Mouse (Mus musculus) spleen, embryonic (tissue): ENCODE results near the gene Cbx2.

ENCODE experiments used
- CTCF ChIA-PET: fragments of 350-600 bp; sonication (Branson Sonifier 250); formaldehyde crosslinking; loops from one replicate; lab custom pipeline; 2022; lab: Charles Lee

The Cbx2 gene

DNA sequence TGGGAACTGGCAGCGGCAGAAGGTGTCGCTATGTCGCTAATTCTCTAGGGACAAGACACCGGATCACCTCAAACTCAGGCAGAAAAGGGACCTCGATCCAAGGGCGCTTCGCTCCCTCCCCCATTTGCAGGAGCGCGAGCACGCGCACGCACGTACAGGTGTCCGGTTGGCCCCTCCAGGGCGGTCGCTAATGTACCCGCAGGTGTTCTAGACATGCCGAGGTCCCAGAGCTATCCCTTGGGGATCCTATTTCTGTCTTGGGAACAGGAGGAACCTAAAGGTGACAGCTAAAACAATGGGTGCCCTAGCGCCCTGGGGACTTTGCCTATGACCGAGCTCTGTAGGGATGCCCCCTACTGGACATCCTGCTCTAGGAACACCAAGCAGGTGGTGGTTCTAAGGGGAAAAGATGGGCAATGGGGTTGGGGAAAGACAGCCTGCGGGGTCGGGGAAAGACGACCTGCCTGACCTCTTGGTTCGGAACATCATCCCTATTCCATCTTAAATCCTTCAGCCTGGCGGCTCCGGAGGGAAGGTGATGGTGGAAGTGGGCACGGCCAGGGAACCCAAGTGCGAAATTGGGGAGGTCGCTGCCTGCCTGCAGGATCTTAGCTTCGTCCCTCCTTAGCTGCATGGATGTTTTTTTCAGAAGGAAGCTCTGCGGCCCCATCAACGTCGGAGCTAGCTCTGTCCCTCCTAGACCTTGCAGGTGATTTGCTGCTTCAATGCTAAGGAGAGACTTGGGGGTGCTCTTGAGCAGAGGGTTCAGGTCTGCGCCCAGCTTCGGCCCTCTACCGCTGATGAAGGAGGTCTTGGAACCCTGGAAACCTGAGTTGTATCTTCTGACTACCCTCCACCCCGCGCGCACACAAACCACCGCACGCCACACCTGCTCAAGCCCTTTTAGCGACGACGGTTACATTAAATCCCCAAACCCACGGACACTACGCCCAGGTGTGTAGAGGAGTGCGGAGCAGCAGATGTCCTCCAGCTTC is 31.9 kb downstream of the Cbx2 start:
- CTCF ChIA-PET, result interaction anchor here (0.6 to 1.3 kb wide), 8 partner anchors 9 to 78 kb away, joined by 3 to 16 read pairs (median 4); partner anchors contain the start of gene Cbx2

DNA sequence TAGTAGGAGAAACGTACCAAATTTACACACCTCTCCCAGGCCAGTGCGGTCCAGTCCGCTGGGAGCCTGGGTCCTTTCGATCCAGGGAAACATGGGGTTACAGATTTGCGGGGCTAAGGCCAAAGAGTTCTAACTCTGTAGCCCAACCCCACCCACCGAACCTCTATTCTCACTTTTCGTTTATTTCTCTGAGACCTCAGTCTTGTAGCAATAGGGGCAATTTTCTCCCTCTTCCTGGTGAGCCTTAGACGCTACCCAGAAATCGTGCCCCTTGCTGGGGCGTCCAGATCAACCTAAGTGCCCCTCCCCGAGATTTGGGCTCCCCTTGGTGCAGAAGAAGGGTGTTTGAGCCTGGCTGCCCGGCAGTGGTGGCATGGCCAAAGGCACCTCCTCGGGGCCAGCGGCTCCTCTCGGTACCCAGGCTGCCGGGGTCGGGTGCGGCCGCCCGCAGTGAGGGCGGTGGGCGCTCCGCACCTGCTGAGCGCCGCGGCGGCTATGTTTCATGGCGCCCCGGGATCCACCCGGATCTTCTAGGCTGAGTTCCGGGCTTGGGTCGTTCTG is 32.9 kb downstream of the Cbx2 start:
- CTCF ChIA-PET, result interaction anchor here (0.6 to 1.2 kb wide), 6 partner anchors 21 to 171 kb away, joined by 3 to 16 read pairs (median 3); no protein-coding TSS in a partner anchor

- CTCF ChIA-PET, result interaction anchor here (0.7 to 0.8 kb wide), 3 partner anchors 26 to 1874 kb away, joined by 3 to 4 read pairs (median 3); no protein-coding TSS in a partner anchor
Measured at GRCm38 (mm10) chr11:119056301-119057211, 33.8 kb downstream of the Cbx2 start.

DNA sequence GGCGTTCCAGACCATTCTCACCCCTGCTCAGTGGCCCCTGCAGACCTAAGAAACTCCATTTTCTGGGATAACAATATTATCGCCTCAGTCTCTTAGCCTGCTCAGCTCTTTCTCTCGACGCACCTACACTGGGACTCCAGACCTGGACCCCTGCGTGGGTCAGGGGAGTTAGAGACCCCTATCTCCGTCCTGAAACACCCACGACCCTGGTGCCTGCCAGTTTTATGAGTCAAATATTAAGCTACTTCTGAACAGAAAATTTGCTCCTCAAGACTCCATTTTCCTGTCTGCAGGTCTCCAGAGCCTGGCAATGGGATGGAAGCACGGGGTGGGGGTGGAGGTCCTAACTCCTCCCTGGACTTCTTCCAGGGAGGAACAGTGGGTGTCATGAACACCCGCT is 34.5 kb downstream of the Cbx2 start:
- CTCF ChIA-PET, result interaction anchor here (0.7 to 2.6 kb wide), 5 partner anchors 25 to 1874 kb away, joined by 3 to 7 read pairs (median 4); no protein-coding TSS in a partner anchor

- CTCF ChIA-PET, result interaction anchor here (0.7 to 2.6 kb wide), 2 partner anchors 24 to 36 kb away, joined by 3 to 7 read pairs; no protein-coding TSS in a partner anchor
Measured at GRCm38 (mm10) chr11:119058041-119058995, 35.6 kb downstream of the Cbx2 start.

- CTCF ChIA-PET, result interaction anchor here (2.6 kb wide), 1 partner anchor 23 kb away, joined by 7 read pairs; no protein-coding TSS in a partner anchor
Measured at GRCm38 (mm10) chr11:119059256-119059655, 36.5 kb downstream of the Cbx2 start.

- CTCF ChIA-PET, result interaction anchor here (0.7 kb wide), 1 partner anchor 25 kb away, joined by 5 read pairs; no protein-coding TSS in a partner anchor
Measured at GRCm38 (mm10) chr11:119066841-119067240, 44.1 kb downstream of the Cbx2 start.

DNA sequence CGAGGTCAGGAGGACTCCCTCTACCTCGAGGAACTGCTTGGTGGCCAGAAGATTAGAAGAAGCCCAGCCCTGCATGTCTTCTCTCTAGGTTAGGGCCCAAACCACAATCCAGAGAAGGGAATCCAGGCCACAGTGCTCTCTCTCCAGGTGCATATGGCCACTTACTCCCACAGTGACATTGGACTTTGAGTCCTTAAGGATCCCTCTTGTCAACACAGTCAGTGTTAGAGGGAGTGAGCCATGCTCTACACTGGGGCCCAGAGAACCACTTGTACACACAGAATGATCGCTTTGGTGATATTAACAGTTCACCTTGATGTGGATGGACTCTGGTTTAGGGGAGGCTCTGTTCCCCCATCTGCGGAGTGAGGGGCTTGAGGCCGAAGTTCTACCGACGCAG is 49.5 kb downstream of the Cbx2 start:
- CTCF ChIA-PET, result no interaction called here

DNA sequence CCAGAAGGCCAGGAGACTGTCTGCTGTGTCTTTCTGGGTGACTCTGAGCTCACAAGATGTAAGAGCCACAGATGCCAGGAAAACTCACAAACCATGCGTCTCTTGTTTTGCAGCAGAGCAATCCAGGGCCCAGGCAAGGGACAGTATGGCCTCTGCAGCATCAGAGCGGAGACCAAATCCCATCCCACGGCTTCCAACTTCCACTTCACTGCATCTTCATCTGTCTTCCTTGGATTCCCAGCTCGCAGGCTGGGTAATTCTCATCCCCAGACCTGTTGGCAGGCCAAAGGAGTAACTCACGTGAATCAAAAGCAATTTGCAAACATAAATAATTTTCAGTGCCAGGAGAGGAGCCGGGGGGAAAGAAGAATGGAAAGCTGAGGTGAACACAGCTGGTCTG is 50.2 kb downstream of the Cbx2 start:
- CTCF ChIA-PET, result no interaction called here

GRCm38 (mm10) chr11:119073876-119074433 is 51.2 kb downstream of the Cbx2 start:
- CTCF ChIA-PET, result no interaction called here

DNA sequence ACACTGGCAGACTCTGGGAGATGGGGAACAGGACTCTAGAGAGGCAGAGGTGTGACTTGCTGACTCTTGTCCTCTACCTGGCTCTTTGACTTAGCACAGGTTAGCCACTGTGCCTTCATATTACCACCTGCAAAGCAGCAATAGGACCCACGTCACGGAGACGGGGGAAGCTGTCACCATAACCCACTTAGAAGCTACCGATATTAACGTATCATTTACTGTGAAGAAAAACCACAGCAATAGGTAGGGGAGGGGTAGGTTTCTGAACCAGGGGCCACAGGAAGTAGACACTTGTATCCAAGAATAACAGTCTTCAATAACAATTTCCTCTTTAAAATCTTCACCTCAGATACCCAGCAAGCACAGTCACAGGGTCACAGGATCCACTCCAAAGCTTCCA is 53.0 kb downstream of the Cbx2 start:
- CTCF ChIA-PET, result interaction anchor here (1.2 kb wide), 1 partner anchor 27 kb away, joined by 3 read pairs; no protein-coding TSS in a partner anchor

DNA sequence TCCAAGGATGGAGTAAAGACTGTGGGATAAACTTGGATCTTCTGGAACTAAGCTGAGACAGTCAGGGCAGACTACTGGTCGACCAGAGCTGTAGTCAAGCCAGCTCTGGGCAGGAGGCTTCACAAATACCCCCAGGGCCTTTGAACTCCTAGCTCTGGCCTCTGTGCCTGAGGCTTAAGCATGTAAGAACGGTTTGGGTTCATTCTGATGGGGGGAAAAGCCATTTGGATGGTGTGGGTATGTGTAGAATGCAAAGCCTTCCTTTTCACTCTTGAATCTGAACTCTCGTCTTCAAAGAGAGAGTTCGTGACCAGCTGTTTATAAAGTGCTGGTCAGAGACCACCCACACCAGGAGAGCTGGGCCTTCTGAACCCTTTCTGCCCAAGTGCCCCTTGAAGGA is 55.0 kb downstream of the Cbx2 start:
- CTCF ChIA-PET, result interaction anchor here (0.6 kb wide), 1 partner anchor 41 kb away, joined by 3 read pairs; no protein-coding TSS in a partner anchor

DNA sequence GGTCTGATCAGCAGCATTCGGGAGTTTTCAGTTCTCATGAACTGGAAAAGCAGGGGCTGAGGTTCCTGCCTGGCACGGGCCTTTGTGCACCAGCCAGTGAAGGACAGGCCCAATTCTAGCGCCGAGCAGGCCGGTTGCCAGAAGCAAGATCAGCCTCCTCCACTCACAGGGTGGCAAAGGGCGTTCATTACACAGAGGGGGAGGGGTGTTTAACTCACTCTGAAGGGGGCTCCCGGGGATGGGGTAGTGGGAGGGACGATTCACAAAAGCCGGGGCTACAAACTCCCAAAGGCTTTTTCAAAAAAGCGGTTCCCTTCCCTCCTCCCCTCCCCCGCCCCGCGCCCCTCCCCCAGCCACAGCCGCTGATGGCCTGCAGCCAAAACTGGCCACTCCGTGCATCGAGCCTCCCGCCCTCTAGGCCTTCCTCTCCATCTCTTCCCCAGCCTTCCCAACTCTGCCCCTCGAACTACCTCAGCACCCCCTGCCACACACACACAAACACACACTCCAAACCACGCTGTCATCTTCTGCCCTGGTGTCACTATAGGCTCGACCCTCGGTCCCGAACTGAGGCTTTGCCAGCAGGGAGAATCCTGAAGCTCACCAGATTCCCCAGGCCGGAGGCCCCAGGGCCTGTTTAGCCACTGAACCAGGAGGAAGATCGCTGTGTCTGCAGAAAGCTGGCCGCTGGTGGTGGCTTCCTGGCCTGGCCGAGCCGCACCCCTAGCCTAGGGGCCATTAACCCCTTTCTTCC is 56.1 kb downstream of the Cbx2 start:
- CTCF ChIA-PET, result no interaction called here

DNA sequence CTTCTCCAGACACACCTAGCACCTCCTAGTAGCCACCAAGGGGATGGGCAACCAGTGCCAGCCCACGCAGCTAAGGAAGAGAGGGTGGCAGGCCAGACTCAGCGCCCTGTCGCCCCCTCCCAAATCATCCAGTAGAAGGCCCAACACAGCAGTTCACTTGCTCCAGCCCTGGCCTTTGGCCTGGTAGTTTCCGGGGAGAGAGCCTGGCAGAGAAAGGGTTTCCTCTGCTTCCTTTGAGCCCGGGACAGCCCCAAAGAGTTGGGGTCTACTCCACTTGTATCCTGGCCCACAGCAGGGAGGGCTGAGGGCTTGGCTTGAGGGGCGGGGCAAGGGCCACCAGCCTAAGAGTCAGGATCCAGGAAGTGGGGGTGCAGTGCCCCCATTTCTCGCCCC is 56.7 kb downstream of the Cbx2 start:
- CTCF ChIA-PET, result no interaction called here

DNA sequence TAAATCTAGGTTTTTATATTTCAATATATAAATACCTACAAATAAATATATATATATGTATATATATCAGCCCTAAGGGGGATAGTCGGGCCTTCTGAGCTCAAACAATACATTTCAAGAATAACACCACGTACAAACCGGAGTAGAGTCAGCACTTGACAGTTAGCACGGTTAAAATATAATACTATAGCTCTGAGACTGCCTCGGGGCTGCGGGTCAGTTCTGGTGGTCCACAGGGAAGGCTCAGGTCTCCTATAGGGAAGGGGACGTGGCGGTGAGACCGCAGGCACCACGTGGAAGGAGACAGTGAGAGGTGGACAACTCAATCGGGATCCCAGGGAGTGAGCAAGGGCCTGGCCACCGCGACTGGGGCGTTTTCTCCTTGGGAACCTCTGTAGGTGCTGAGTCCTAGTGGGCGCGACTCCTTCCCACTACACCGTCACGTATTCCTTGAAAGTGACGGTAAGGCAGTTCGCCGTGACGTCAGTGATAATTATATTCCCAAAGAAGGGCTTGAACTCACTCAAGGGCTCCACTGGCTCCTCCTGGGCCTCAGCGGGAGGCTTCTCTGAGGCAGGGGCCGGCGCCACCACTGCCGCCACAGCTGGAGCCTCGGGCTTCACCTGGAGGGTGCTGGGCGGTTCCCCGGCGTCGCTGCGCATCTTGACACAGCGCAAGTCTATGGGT is 57.8 kb downstream of the Cbx2 start:
- CTCF ChIA-PET, result no interaction called here
